In the genomic region with DNA sequence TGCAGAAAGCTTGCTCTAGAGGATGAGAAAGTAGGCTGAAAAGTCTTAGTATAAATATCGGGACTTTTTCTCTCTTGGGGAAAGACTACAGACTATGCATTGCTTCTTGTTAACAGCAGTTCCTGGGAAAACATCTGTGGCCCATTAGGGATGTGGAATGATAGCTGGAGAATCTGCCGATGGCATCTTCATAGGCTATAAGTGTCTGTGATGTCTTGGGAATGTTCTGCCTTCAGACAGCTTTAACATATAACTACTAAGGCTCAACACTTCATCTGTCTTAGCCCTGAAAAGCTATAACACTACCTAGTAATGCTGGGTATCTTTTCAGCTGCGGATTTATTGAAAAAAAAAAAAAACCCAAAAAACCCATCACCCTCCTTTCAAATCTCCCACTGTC, we compare ENCODE assay signal across 35 mouse cellular contexts.
"Had no signal": no experiment of that assay in that cellular context is flagged by ENCODE, and none has a peak within 500 bp of the region (broad histone marks: within the 10 kb centered on the region; RNA-seq: fewer than 3 reads in every experiment).

No protein-coding gene starts in this region.

- H3K27ac ChIP-seq: heart, embryonic 10.5 days; heart, embryonic 13.5 days; heart, embryonic 15.5 days; hindbrain, embryonic 10.5 days; hindbrain, embryonic 12.5 days; hindbrain, embryonic 13.5 days; hindbrain, embryonic 14.5 days; hindbrain, embryonic 15.5 days; hindbrain, postnatal 0 days; intestine, embryonic 15.5 days; kidney, embryonic 15.5 days; kidney, postnatal 0 days; layer of hippocampus, adult 2 months had no signal

- H3K4me2 ChIP-seq: heart, embryonic 11.5 days; heart, embryonic 12.5 days; heart, embryonic 13.5 days; heart, embryonic 15.5 days; hindbrain, embryonic 12.5 days; hindbrain, embryonic 13.5 days; hindbrain, embryonic 14.5 days; hindbrain, embryonic 15.5 days; intestine, embryonic 15.5 days; kidney, embryonic 15.5 days had no signal

- H3K9ac ChIP-seq: heart, embryonic 12.5 days; heart, embryonic 13.5 days; heart, embryonic 15.5 days; hindbrain, embryonic 12.5 days; hindbrain, embryonic 13.5 days; hindbrain, embryonic 14.5 days; hindbrain, embryonic 15.5 days; intestine, embryonic 15.5 days; kidney, embryonic 15.5 days had no signal

- ATAC-seq: hindbrain, embryonic 16.5 days; hindbrain, postnatal 0 days; inflammation-experienced regulatory T-cells, adult 6 months; intestine, embryonic 15.5 days; intestine, embryonic 16.5 days; intestine, postnatal 0 days had no signal

- H3K4me1 ChIP-seq: heart, embryonic 10.5 days; heart, embryonic 12.5 days; heart, embryonic 13.5 days; heart, embryonic 15.5 days; hindbrain, embryonic 10.5 days; hindbrain, embryonic 12.5 days; hindbrain, embryonic 13.5 days; hindbrain, embryonic 15.5 days; intestine, embryonic 15.5 days; kidney, embryonic 15.5 days had no signal

- H3K27me3 ChIP-seq: heart, embryonic 12.5 days; heart, embryonic 13.5 days; heart, embryonic 15.5 days; hindbrain, embryonic 12.5 days; hindbrain, embryonic 13.5 days; hindbrain, embryonic 15.5 days; intestine, embryonic 15.5 days; kidney, embryonic 15.5 days had no signal

- H3K9me3 ChIP-seq: heart, embryonic 10.5 days; heart, embryonic 12.5 days; heart, embryonic 13.5 days; heart, embryonic 15.5 days; hindbrain, embryonic 10.5 days; hindbrain, embryonic 12.5 days; hindbrain, embryonic 13.5 days; hindbrain, embryonic 15.5 days; intestine, embryonic 15.5 days; kidney, embryonic 15.5 days had no signal

- DNase-seq: heart, postnatal 10 days; heart, postnatal 14 days; heart, postnatal 36 days; heart, postnatal 4 days; kidney, adult 11 months; kidney, adult 18-20 months; kidney, adult 2 months; kidney, adult 8-10 months; kidney, adult 9 months; kidney, postnatal 10 days; kidney, postnatal 14 days; kidney, postnatal 25 days; kidney, postnatal 36 days; kidney, postnatal 4 days; layer of hippocampus, adult 9-11 months; layer of hippocampus, postnatal 36 days had no signal

- H3K4me3 ChIP-seq: heart, embryonic 10.5 days; heart, embryonic 12.5 days; heart, embryonic 13.5 days; heart, embryonic 15.5 days; hindbrain, embryonic 10.5 days; hindbrain, embryonic 12.5 days; hindbrain, embryonic 13.5 days; hindbrain, embryonic 15.5 days; intestine, embryonic 15.5 days; kidney, embryonic 15.5 days; layer of hippocampus, adult 2 months had no signal

- H3K36me3 ChIP-seq: heart, embryonic 10.5 days; heart, embryonic 12.5 days; heart, embryonic 13.5 days; heart, embryonic 15.5 days; hindbrain, embryonic 10.5 days; hindbrain, embryonic 12.5 days; hindbrain, embryonic 13.5 days; hindbrain, embryonic 15.5 days; intestine, embryonic 15.5 days; kidney, embryonic 15.5 days had no signal
